Mouse (Mus musculus) forebrain, embryonic 13.5 days (tissue): Measurements from ENCODE around the gene Apoh. TPM values are rescaled to one million over a fixed set of nuclear protein-coding genes. Genes with fewer than 3 reads are reported as not detected.

ENCODE experiments used
- ATAC-seq: fragments of 200-750 bp; cut with Nextera tagmentation; 2 replicates; pipeline ENCODE4 v1.8.0; 2017
- H3K27ac ChIP-seq: fragments of 300-500 bp; sonication (generic); 2 replicates; pipeline ENCODE4 v1.5.1; 2015; ENCODE audit warnings: inconsistent platforms, mild to moderate bottlenecking, moderate library complexity
- H3K27me3 ChIP-seq: fragments of 300-500 bp; sonication (generic); 2 replicates; pipeline ENCODE4 v1.6.1; 2015; ENCODE audit warnings: mild to moderate bottlenecking, inconsistent platforms
- H3K36me3 ChIP-seq: fragments of 300-500 bp; sonication (generic); 2 replicates; pipeline ENCODE4 v1.6.1; 2015; ENCODE audit warnings: mild to moderate bottlenecking, inconsistent platforms; ENCODE audit not compliant: poor library complexity, severe bottlenecking
- H3K4me1 ChIP-seq: fragments of 300-500 bp; sonication (generic); 2 replicates; pipeline ENCODE4 v1.6.1; 2015; ENCODE audit warnings: inconsistent platforms
- H3K4me2 ChIP-seq: fragments of 300-500 bp; sonication (generic); 2 replicates; pipeline ENCODE4 v1.6.1; 2015; ENCODE audit warnings: inconsistent platforms, mild to moderate bottlenecking, moderate library complexity
- H3K4me3 ChIP-seq: fragments of 300-500 bp; sonication (generic); 2 replicates; pipeline ENCODE4 v1.5.1; 2015; ENCODE audit warnings: mild to moderate bottlenecking, inconsistent platforms
- H3K9ac ChIP-seq: fragments of 300-500 bp; sonication (generic); 2 replicates; pipeline ENCODE4 v1.6.1; 2015; ENCODE audit warnings: mild to moderate bottlenecking, inconsistent platforms
- H3K9me3 ChIP-seq: fragments of 300-500 bp; sonication (generic); replicated peaks from 2 replicates; pipeline ENCODE4 v1.6.1; 2016; ENCODE audit warnings: inconsistent platforms
- WGBS: fragments of 180-500 bp; shearing (Covaris S2); methylation state at CpG from one replicate; pipeline ENCODE4 v1.1.7; 2015; 5-methylcytosine and 5-hydroxymethylcytosine counted together
- polyA plus RNA-seq: library from polyadenylated mRNA; unstranded; fragments of >200 nt; fragmentation: Nextera tagmentation; extraction: Ambion mirVana; gene quantifications from 2 replicates; pipeline ENCODE4 v1.2.1, GENCODE M21; 2015

Apoh gene
- polyA plus RNA-seq, 1 experiment from 2014 or later = 0.37 TPM

DNA sequence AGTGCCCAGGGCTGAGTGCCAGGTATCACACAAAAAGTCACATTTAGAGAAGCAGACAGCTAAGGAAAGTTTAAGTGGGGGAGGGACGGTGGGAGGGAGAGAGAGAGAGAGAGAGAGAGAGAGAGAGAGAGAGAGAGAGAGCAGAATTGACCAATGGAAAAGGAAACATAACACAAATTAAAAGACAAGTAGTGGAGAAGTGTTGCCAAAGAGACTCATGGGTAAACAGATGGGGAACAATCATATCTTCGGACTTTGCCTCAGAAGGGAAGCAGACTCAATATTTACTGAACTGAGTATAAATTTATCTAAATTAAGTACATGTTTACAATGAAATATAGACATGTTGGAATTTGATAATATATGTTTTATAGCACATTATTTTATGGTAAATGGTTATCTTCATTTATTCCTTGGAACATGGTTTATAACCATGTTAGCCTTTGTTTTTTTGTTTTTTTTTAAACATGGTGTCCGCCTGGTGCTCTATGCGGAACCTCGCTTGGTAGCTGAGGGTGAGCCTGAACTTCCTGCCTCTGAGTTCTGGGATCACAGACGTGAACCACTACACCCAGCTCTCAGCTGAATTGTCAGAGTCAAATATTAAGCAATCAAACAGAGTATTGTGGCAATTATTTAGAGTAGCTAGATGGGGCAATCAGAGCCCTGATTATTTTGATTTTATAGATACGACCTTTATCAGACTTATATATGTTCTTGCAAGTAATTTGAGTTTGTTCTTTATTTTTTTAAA lies 53.1 kb downstream of the Apoh start:
- 91% methylated on average over 7 of the region's 7 CpGs for WGBS
- Histone ChIP-seq H3K36me3 (no peaks in the 10 kb centered on the region), H3K27ac (no peak overlapping the region), H3K4me3 (no peak overlapping the region), H3K27me3 (no peaks in the 10 kb centered on the region), H3K4me1 (no peaks in the 10 kb centered on the region), H3K9ac (no peak overlapping the region), H3K4me2 (no peak overlapping the region), H3K9me3 (no peaks in the 10 kb centered on the region)
- ATAC-seq = no peak

- no peaks in the 10 kb centered on the region for H3K27me3 ChIP-seq
- H3K9ac ChIP-seq = no peak overlapping the region
- no peaks in the 10 kb centered on the region for H3K4me1 ChIP-seq
- ATAC-seq = peak; percentile 83
- no peak overlapping the region for H3K4me3 ChIP-seq
- no peaks in the 10 kb centered on the region for H3K9me3 ChIP-seq
- 40% methylated on average over 8 of the region's 9 CpGs for WGBS
- no peak overlapping the region for H3K4me2 ChIP-seq
- H3K27ac ChIP-seq = no peak overlapping the region
- no peaks in the 10 kb centered on the region for H3K36me3 ChIP-seq
Measured at GRCm38 (mm10) chr11:108409876-108410644, 66.9 kb downstream of the Apoh start.

DNA sequence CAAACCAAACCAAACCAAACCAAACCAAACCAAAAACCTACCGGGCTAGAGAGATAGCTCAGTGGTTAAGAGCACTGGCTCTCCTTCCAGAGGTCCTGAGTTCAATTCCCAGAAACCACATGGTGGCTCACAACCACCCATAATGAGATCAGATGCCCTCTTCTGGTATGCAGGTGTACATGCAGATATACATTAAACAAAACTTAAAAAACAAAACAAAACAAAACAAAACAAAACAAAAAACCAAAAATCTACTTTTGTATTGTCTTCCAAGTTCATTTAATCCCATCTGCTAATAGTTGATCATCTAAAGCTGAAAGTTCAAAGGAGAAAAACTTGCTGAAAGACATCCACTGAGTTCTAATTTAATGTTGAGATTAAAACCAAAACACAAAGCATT lies 73.2 kb downstream of the Apoh start:
- ATAC-seq = no peak
- no peak overlapping the region for H3K9ac ChIP-seq
- no peak overlapping the region for H3K4me3 ChIP-seq
- H3K36me3 ChIP-seq = no peaks in the 10 kb centered on the region
- H3K4me1 ChIP-seq = no peaks in the 10 kb centered on the region
- no peaks in the 10 kb centered on the region; the same call in 1 of the 2 replicates for H3K27me3 ChIP-seq
- H3K9me3 ChIP-seq = no peaks in the 10 kb centered on the region
- H3K27ac ChIP-seq = no peak overlapping the region
- H3K4me2 ChIP-seq = no peak overlapping the region
- WGBS = 96% methylated on average over 1 of the region's 1 CpGs

GRCm38 (mm10) chr11:108418540-108418939 lies 75.4 kb downstream of the Apoh start:
- WGBS = 28% methylated on average over 1 of the region's 1 CpGs
- H3K27me3 ChIP-seq = peaks cover 4% of the 10 kb centered on the region; the same call in 1 of the 2 replicates
- peak; percentile 24; the same call in 1 of the 2 replicates for ATAC-seq
- no peak overlapping the region for H3K27ac ChIP-seq
- no peak overlapping the region for H3K4me3 ChIP-seq
- H3K4me1 ChIP-seq = peaks cover 6% of the 10 kb centered on the region
- no peaks in the 10 kb centered on the region for H3K9me3 ChIP-seq
- no peak overlapping the region for H3K9ac ChIP-seq
- H3K4me2 ChIP-seq = no peak overlapping the region
- H3K36me3 ChIP-seq = no peaks in the 10 kb centered on the region

- Histone ChIP-seq H3K4me2 (no peak overlapping the region), H3K4me1 (peaks cover 13% of the 10 kb centered on the region), H3K9ac (no peak overlapping the region), H3K4me3 (no peak overlapping the region), H3K27ac (no peak overlapping the region), H3K36me3 (no peaks in the 10 kb centered on the region), H3K9me3 (no peaks in the 10 kb centered on the region), H3K27me3 (peaks cover 4% of the 10 kb centered on the region; the same call in 1 of the 2 replicates)
- ATAC-seq = no peak
- 89% methylated on average over 6 of the region's 6 CpGs for WGBS
Measured at GRCm38 (mm10) chr11:108419242-108419641, 76.1 kb downstream of the Apoh start.

DNA sequence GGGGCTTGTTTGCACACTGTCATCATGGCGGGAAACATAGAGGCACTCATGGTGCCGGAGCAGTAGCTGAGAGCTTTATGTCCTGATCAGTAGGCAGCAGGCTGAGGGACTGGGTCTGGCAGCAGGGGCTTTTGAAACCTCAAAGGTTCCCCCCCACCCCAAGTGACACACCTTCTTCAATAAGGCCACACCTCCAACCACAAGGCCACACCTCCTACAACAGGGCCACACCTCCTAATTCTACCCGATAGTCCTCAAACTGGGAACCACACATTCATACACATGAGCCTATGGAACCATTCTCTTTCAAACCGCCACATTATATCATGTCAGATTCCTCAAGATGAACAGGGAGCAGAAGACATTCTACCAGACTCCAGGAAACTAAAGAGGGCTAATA lies 77.6 kb downstream of the Apoh start:
- no peaks in the 10 kb centered on the region for H3K36me3 ChIP-seq
- H3K27me3 ChIP-seq = peaks cover 4% of the 10 kb centered on the region; the same call in 1 of the 2 replicates
- H3K4me1 ChIP-seq = peaks cover 20% of the 10 kb centered on the region
- H3K27ac ChIP-seq = no peak overlapping the region
- no peak for ATAC-seq
- WGBS = 87% methylated on average over 4 of the region's 4 CpGs
- H3K9ac ChIP-seq = no peak overlapping the region
- H3K4me3 ChIP-seq = no peak overlapping the region
- no peaks in the 10 kb centered on the region for H3K9me3 ChIP-seq
- no peak overlapping the region for H3K4me2 ChIP-seq

GRCm38 (mm10) chr11:108423221-108423620 lies 80.1 kb downstream of the Apoh start:
- no peak overlapping the region for H3K4me3 ChIP-seq
- peaks cover 4% of the 10 kb centered on the region; the same call in 1 of the 2 replicates for H3K27me3 ChIP-seq
- H3K27ac ChIP-seq = peak overlapping the region; percentile 48
- H3K36me3 ChIP-seq = no peaks in the 10 kb centered on the region
- no peak for ATAC-seq
- H3K4me1 ChIP-seq = peaks cover 31% of the 10 kb centered on the region
- H3K9me3 ChIP-seq = no peaks in the 10 kb centered on the region
- H3K9ac ChIP-seq = no peak overlapping the region
- peak overlapping the region; percentile 75; the same call in 1 of the 2 replicates for H3K4me2 ChIP-seq
- 34% methylated on average over 7 of the region's 7 CpGs for WGBS

DNA sequence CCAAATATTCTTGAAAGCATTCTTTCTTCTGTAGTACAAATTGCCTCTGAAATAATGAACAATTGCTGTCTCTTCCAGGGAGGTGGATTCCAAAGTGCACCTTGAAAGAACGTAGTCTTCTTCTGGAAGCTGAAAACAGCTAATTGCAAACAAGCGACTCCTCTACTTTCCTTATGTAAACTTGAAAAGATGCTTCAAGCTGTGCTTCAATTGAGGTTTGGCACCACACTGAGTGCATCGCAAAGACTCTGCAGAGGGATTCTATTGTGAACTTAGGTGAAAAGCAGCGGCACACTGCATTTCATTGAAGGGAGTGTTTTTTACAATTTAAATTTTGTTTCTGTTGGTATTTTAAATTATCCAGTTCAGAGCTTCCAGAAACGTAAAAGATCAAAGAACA lies 81.0 kb downstream of the Apoh start:
- under 1% methylated on average over 5 of the region's 5 CpGs for whole genome bisulfite sequencing
- Histone ChIP-seq H3K36me3 (no peaks in the 10 kb centered on the region), H3K4me3 (peak overlapping the region; percentile 62), H3K4me2 (peak overlapping the region; percentile 75), H3K27ac (peak overlapping the region; percentile 58; the same call in 1 of the 2 replicates), H3K27me3 (peaks cover 4% of the 10 kb centered on the region; the same call in 1 of the 2 replicates), H3K4me1 (peaks cover 31% of the 10 kb centered on the region), H3K9ac (peak overlapping the region; percentile 40), H3K9me3 (no peaks in the 10 kb centered on the region)
- ATAC-seq = no peak

DNA sequence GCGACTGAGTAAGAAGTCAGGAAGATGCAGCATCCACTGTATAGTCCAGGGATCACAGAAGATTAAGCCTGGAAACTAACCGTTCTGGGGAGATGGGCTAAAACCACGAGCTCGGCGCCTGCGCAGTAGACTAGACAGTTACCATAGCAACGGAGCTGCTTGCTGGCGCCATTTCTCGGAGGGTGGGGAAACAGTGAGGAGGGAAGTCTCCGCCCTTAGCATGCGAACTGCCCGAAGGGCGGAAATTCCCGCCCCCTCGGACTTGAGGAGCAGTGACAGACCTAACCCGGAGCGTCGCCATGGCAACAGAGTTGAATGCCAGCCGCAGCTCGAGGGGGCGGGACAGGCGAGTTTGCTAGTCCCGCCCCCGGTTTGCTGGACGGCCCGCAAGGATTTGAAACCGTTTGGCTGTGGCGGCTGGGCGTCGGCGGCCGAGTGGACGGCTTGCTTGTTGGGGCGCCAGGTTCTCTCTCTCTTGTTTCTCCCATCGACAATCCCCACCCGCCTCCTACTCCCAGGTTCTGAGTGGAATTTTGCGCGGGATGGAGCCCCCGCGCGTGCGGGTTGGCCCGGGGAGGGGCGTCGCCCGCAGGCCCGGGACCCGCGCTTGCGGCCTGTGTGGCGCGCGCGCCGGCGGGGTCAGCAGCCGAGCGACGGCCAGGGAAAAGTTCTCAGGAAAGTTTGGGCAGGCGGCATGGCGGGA lies 81.9 kb downstream of the Apoh start, which contains the start of gene Cep112:
Gene Cep112, plus strand, starts transcription at position 304 of the 703 bp plus-strand sequence.
- Histone ChIP-seq H3K27me3 (0 out of 2 replicates have a peak, but pooled peaks cover 4% of the 10 kb centered on the region), H3K27ac (peak within 1 kb of the TSS; percentile 58), H3K36me3 (no peaks in the 10 kb centered on the region), H3K4me2 (peak within 1 kb of the TSS; percentile 75), H3K4me1 (peaks cover 31% of the 10 kb centered on the region), H3K4me3 (peak within 1 kb of the TSS; percentile 62), H3K9me3 (no peaks in the 10 kb centered on the region), H3K9ac (peak within 1 kb of the TSS; percentile 73)
- WGBS = under 1% methylated on average over 61 of the region's 61 CpGs
- ATAC-seq = peak; percentile 95

GRCm38 (mm10) chr11:108425592-108425921 lies 82.4 kb downstream of the Apoh start:
- peak overlapping the region; percentile 62 for H3K4me3 ChIP-seq
- no peak overlapping the region for H3K27ac ChIP-seq
- no peaks in the 10 kb centered on the region for H3K36me3 ChIP-seq
- ATAC-seq = peak; percentile 62
- H3K9ac ChIP-seq = peak overlapping the region; percentile 73
- peaks cover 31% of the 10 kb centered on the region for H3K4me1 ChIP-seq
- no peaks in the 10 kb centered on the region for H3K9me3 ChIP-seq
- H3K4me2 ChIP-seq = peak overlapping the region; percentile 75
- 0 out of 2 replicates have a peak, but pooled peaks cover 4% of the 10 kb centered on the region for H3K27me3 ChIP-seq
- WGBS = 6% methylated on average over 14 of the region's 14 CpGs

DNA sequence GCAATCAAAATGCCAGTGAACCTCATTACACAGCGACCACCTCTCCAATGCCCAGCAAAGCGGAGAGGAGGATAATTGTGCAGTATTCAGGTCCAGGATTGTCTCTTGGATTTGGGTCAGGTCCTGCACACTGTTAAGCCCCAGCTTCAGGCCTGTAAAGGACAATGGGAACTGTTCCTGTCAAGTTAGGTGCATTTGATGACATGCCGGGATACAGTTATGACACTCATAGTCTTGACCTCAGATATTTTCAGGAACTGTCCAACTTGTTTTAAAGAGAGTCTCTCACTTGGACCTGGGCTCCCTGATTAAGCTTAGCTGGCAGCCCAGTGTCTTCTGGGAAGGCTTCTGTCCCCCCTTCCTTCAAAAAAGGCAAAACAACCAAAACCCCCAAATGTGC lies 82.9 kb downstream of the Apoh start:
- 77% methylated on average over 3 of the region's 3 CpGs for WGBS
- Histone ChIP-seq H3K4me2 (peak overlapping the region; percentile 75), H3K27me3 (0 out of 2 replicates have a peak, but pooled peaks cover 4% of the 10 kb centered on the region), H3K9ac (no peak overlapping the region), H3K9me3 (no peaks in the 10 kb centered on the region), H3K27ac (no peak overlapping the region), H3K4me1 (peaks cover 31% of the 10 kb centered on the region), H3K36me3 (no peaks in the 10 kb centered on the region), H3K4me3 (peak overlapping the region; percentile 62)
- no peak for ATAC-seq
